Mouse (Mus musculus): ENCODE results near the gene Olfr1107.

Olfr1107 gene

GRCm38 (mm10) chr2:87075717-87076116, at the start of gene Olfr1107:
TSS of gene Olfr1107 (minus strand) at chr2:87075817.
- no peak for DNase-seq

- no peak for DNase-seq
Observed at GRCm38 (mm10) chr2:87114467-87114866, 38.9 kb upstream of the Olfr1107 start, which contains the start of gene Olfr259. TSS of gene Olfr259 (minus strand) at chr2:87114567.

- DNase-seq: no peak
Observed at GRCm38 (mm10) chr2:87095908-87096307, 20.3 kb upstream of the Olfr1107 start, which contains the start of gene Olfr1109. TSS of gene Olfr1109 (minus strand) at chr2:87096008.

- DNase-seq: no peak
Observed at GRCm38 (mm10) chr2:87052173-87052572, 23.4 kb downstream of the Olfr1107 start, which contains the start of gene Olfr1106. TSS of gene Olfr1106 (minus strand) at chr2:87052273.

DNA sequence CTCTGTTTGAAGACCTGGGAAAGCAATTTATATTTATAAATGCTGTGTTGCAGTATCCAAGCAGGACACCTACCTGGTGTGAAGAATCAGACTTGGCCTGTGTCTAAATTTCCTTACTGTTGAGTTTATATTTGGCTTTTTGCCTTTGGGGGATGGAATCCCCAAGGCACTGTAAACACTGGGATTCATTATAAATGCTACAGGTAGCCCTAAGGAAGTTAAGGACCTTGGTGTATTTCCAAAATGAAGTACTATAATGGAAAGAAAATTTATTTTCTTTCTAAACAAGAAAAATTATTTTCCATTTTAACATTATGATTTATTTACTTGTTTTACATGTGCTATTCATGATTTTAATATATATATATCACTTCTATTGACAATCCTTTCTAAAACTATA, 39.2 kb downstream of the Olfr1107 start, which contains the start of gene Olfr1105:
Gene Olfr1105, minus strand, starts transcription at position 101 of the 400 bp plus-strand sequence.
- DNase-seq: no peak

GRCm38 (mm10) chr2:87026980-87027379, 48.6 kb downstream of the Olfr1107 start, which contains the start of gene Olfr1104:
TSS of gene Olfr1104 (minus strand) at chr2:87027080.
- no peak for DNase-seq
